Mouse (Mus musculus): ENCODE results near the gene Lbx1. TPM values are rescaled to one million over a fixed set of nuclear protein-coding genes. Genes with fewer than 3 reads are reported as not detected.
A peak's percentile ranks its signal among the peaks of the same experiment; 100 is the strongest.

Gene Lbx1
- polyA plus RNA-seq, 1 experiment from 2014 or later: 11.8 TPM

DNA sequence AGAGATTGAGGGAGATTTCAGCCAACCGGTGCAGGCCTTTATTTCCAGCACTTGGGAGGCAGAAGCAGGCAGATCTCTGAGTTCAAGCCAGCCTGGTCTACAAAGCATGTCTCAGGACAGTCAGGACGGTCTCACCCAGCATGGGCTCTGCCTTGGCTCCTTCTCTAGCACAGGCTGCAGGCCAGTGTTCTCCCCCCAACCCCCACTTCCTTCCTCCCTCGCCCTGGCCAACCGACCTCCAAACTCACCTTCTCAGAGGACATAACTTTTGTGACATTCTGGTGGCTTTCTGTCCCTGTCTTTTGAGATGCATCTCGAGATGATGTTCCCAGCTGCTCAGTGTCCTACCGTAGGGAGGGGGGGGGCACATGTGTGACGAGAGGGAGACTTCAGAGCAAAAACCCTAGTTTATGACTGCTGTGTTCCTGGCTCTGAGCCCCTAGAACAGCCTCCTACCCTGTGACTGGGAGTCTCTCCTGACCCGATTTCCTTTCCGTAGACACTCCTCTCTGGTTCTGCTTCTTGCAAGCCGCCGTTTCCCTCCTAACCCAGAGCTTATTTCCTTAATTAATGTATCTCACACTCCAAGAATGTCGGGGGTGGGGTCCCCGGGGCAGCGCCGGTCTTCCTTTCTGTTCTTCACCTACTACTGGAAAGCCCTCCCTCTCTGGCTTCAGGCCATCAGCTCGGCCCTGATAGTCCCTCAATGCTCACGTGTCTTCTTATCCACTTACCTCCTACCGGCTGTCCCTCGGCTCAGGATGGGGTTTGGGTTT lies 27.8 kb downstream of the Lbx1 start:
- 0 out of 2 replicates have a peak, but pooled peaks cover 3% of the 10 kb centered on the region for H3K4me1 ChIP-seq (replicated peaks)
- peak overlapping the region; percentile 23; the same call in 1 of the 2 replicates for H3K4me2 ChIP-seq
- no peaks in the 10 kb centered on the region for H3K9me3 ChIP-seq
- WGBS: 41% methylated on average over 19 of the region's 19 CpGs
- no peak for ATAC-seq (ENCODE audit: low FRiP score)
- no peaks in the 10 kb centered on the region for H3K36me3 ChIP-seq
- H3K27me3 ChIP-seq: peaks cover 51% of the 10 kb centered on the region
- no peak overlapping the region; the same call in 1 of the 2 replicates for H3K4me3 ChIP-seq
- H3K9ac ChIP-seq: no peak overlapping the region
- H3K27ac ChIP-seq: no peak overlapping the region

DNA sequence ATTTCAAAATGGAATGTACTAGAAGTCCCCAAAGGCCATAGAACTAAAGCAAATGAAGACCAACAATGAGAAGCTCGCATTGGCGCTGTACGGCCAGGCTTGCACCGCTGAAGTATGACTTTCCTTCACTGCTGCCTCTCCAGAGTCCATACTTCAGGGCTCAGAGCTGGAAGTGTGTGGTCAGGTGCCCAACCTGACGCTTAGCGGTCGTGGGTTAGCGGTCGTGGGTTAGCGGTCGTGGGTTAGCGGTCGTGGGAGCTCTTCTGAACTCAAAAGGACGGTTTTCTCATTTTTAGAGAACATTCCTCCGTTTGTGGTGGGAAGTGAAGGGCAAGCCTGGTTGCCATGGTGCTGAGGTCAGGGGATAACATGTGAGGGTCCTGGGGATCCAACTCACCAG lies 28.5 kb downstream of the Lbx1 start:
- no peaks in the 10 kb centered on the region for H3K36me3 ChIP-seq
- 0 out of 2 replicates have a peak, but pooled peaks cover 3% of the 10 kb centered on the region for H3K4me1 ChIP-seq (replicated peaks)
- H3K9ac ChIP-seq: no peak overlapping the region
- peaks cover 46% of the 10 kb centered on the region for H3K27me3 ChIP-seq
- 95% methylated on average over 15 of the region's 15 CpGs for WGBS
- H3K4me3 ChIP-seq: no peak overlapping the region
- ATAC-seq (ENCODE audit: low FRiP score): no peak
- H3K4me2 ChIP-seq: no peak overlapping the region
- H3K27ac ChIP-seq: no peak overlapping the region
- no peaks in the 10 kb centered on the region for H3K9me3 ChIP-seq

DNA sequence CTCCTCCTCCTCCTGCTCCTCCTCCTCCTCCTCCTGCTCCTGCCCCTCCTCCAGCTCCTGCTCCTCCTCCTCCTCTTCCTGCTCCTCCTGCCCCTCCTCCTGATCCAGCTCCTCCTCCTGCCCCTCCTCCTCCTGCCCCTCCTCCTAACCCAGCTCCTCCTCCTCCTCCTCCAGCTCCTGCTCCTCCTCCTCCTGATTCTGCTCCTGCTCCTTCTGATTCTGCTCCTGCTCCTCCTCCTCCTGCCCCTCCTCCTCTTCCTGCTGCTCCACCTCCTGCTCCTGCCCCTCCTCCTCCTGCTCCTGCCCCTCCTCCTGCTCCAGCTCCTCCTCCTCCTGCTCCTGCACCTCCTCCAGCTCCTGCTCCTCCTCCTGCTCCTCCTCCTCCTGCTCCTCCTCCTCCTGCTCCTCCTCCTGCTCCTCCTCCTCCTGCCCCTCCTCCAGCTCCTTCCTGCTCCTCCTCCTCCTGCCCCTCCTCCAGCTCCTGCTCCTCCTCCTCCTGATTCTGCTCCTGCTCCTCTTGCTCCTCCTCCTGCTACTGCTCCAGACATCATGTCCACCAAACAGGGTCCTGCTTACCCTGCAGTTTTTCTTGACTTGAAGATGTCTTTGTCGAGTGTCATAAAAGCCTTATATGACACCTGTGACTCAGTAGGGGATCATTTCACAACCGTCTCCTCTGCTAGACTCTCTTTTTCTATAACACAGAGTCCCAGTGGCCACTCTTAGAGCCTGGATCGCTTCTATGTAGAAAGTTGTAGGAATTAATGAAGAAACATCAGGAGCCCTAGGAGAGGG lies 30.1 kb downstream of the Lbx1 start:
- Histone ChIP-seq H3K9me3 (no peaks in the 10 kb centered on the region), H3K9ac (no peak overlapping the region), H3K4me1 (replicated peaks) (0 out of 2 replicates have a peak, but pooled peaks cover 3% of the 10 kb centered on the region), H3K36me3 (no peaks in the 10 kb centered on the region), H3K4me3 (no peak overlapping the region), H3K4me2 (no peak overlapping the region), H3K27me3 (peaks cover 44% of the 10 kb centered on the region), H3K27ac (no peak overlapping the region)
- whole genome bisulfite sequencing: 88% methylated on average over 3 of the region's 3 CpGs
- ATAC-seq (ENCODE audit: low FRiP score): no peak

DNA sequence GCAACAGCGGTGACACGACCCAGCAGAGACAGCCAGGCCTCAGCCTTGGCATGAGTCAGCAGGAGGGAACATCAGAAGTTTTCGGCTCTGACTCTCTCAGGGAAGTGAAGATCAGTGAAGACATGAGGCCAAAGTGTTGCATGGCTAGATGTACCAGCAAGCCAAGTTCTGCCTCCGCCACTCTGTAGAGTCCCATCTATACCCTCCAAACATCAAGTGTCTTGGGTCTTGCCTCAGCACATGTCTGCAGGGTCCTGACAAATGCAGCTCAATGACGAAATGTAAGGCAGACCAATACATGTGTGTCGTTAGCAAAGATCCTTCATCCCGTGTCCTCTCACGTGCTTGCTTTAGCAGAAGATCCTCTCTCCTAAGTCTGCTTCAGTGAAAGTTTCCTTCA lies 38.6 kb downstream of the Lbx1 start:
- H3K4me3 ChIP-seq: no peak overlapping the region
- H3K9ac ChIP-seq: no peak overlapping the region
- no peak for ATAC-seq (ENCODE audit: low FRiP score)
- peaks cover 10% of the 10 kb centered on the region; the same call in 1 of the 2 replicates for H3K9me3 ChIP-seq
- no peaks in the 10 kb centered on the region for H3K27me3 ChIP-seq
- H3K4me2 ChIP-seq: no peak overlapping the region
- no peak overlapping the region for H3K27ac ChIP-seq
- no peaks in the 10 kb centered on the region for H3K4me1 ChIP-seq (replicated peaks)
- 93% methylated on average over 8 of the region's 8 CpGs for WGBS
- no peaks in the 10 kb centered on the region for H3K36me3 ChIP-seq

DNA sequence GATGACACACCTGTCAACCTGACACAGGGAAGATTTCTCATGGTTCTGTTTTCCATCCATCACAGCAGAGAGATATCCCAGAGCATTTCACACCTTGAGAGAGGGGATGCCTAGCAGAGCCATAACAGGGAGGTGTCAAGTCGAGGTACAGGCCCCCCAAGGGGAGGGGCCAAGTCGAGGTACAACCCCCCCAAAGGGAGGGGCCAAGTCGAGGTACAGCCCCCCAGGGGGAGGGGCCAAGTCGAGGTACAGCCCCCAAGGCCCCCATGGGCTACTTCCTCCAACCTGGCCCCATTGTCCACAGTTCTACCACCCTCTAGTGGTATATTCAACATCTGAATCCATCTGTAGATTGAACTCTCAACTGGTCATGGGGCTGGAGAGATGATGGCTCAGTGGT lies 41.0 kb downstream of the Lbx1 start:
- WGBS: 48% methylated on average over 4 of the region's 4 CpGs
- H3K9me3 ChIP-seq: peaks cover 10% of the 10 kb centered on the region; the same call in 1 of the 2 replicates
- no peaks in the 10 kb centered on the region for H3K27me3 ChIP-seq
- H3K4me1 ChIP-seq (replicated peaks): no peaks in the 10 kb centered on the region
- no peak overlapping the region for H3K4me2 ChIP-seq
- no peak overlapping the region for H3K27ac ChIP-seq
- no peaks in the 10 kb centered on the region for H3K36me3 ChIP-seq
- no peak for ATAC-seq (ENCODE audit: low FRiP score)
- H3K9ac ChIP-seq: no peak overlapping the region
- H3K4me3 ChIP-seq: no peak overlapping the region

Other genes starting within 250 kb of the Lbx1 start
- gene Sema4g, start 246.7 kb downstream of the Lbx1 start, polyA plus RNA-seq (2015; fragmentation: Nextera tagmentation; extraction: Ambion mirVana): 19.2 and 19.9 TPM in 2 replicates
- gene Twnk, start 230.1 kb downstream of the Lbx1 start, polyA plus RNA-seq (2015; fragmentation: Nextera tagmentation; extraction: Ambion mirVana): 16.0 and 17.0 TPM in 2 replicates
- 91.6 and 93.6 TPM in 2 replicates for gene Mrpl43, start 229.4 kb downstream of the Lbx1 start, polyA plus RNA-seq (2015; fragmentation: Nextera tagmentation; extraction: Ambion mirVana)
- gene Lzts2, start 221.4 kb downstream of the Lbx1 start, polyA plus RNA-seq (2015; fragmentation: Nextera tagmentation; extraction: Ambion mirVana): 23.4 and 24.1 TPM in 2 replicates
- gene Pdzd7, start 190.1 kb downstream of the Lbx1 start, polyA plus RNA-seq (2015; fragmentation: Nextera tagmentation; extraction: Ambion mirVana): 1.4 and 1.5 TPM in 2 replicates
- gene Sfxn3, start 188.3 kb downstream of the Lbx1 start, polyA plus RNA-seq (2015; fragmentation: Nextera tagmentation; extraction: Ambion mirVana): 63.1 and 65.4 TPM in 2 replicates
- gene Kazald1, start 160.6 kb downstream of the Lbx1 start, polyA plus RNA-seq (2015; fragmentation: Nextera tagmentation; extraction: Ambion mirVana): 4.7 and 6.3 TPM in 2 replicates
- gene Tlx1, start 85.1 kb downstream of the Lbx1 start, polyA plus RNA-seq (2015; fragmentation: Nextera tagmentation; extraction: Ambion mirVana): 3.0 and 5.1 TPM in 2 replicates
- gene Btrc, start 127.9 kb upstream of the Lbx1 start, polyA plus RNA-seq (2015; fragmentation: Nextera tagmentation; extraction: Ambion mirVana): 67.5 and 71.6 TPM in 2 replicates

Data from hindbrain, embryonic 13.5 days (tissue).